Comparison of ENCODE assay signal across 8 mouse cellular contexts in genomic region chr6:100380536-100380935, GRCm38 (mm10).
DNase-seq lines count a peak whose midpoint lies in the region; ATAC-seq lines count a peak whose summit lies in the region.

No protein-coding gene starts in this region.

- no peak overlapping the region for H3K4me2 ChIP-seq in lung, embryonic 15.5 days
- H3K4me2 ChIP-seq in intestine, embryonic 16.5 days (ENCODE audit: low read depth, low read length) = no peak overlapping the region
- H3K4me2 ChIP-seq in liver, embryonic 12.5 days = no peak overlapping the region

- peak; percentile 29; the same call in 1 of the 2 replicates for ATAC-seq in lung, embryonic 15.5 days (ENCODE audit: borderline replicate concordance, extremely low read depth, low FRiP score, low TSS enrichment)
- ATAC-seq in intestine, embryonic 16.5 days = 0 out of 2 replicates have a peak, but pooled peaks have one; percentile 22
- no peak for ATAC-seq in liver, embryonic 12.5 days

- DNase-seq in lung, postnatal 36 days = no peak
- peak; percentile 52 for DNase-seq in embryonic facial prominence, embryonic 10.5 days (ENCODE audit: low spot score)
- DNase-seq in retina, postnatal 1 day = peak; percentile 86
- DNase-seq in urinary bladder, adult 2 months (ENCODE audit: low spot score) = no peak
- no peak for DNase-seq in thymus, postnatal 25 days

- H3K4me3 ChIP-seq in lung, embryonic 15.5 days = no peak overlapping the region
- H3K4me3 ChIP-seq in embryonic facial prominence, embryonic 10.5 days = no peak overlapping the region
- H3K4me3 ChIP-seq in intestine, embryonic 16.5 days (ENCODE audit: low read length) = no peak overlapping the region
- H3K4me3 ChIP-seq in liver, embryonic 12.5 days = no peak overlapping the region

- H3K36me3 ChIP-seq in lung, embryonic 15.5 days = no peaks in the 10 kb centered on the region
- no peaks in the 10 kb centered on the region for H3K36me3 ChIP-seq in embryonic facial prominence, embryonic 10.5 days (replicated peaks)
- no peaks in the 10 kb centered on the region for H3K36me3 ChIP-seq in intestine, embryonic 16.5 days (ENCODE audit: control insufficient read depth, insufficient read depth, low read length)
- H3K36me3 ChIP-seq in liver, embryonic 12.5 days = no peaks in the 10 kb centered on the region

- no peaks in the 10 kb centered on the region for H3K27me3 ChIP-seq in lung, embryonic 15.5 days
- peaks cover 81% of the 10 kb centered on the region for H3K27me3 ChIP-seq in embryonic facial prominence, embryonic 10.5 days (replicated peaks; ENCODE audit: low read depth, poor library complexity, severe bottlenecking)
- H3K27me3 ChIP-seq in intestine, embryonic 16.5 days (replicated peaks; ENCODE audit: control insufficient read depth, insufficient read depth, low read length) = no peaks in the 10 kb centered on the region
- H3K27me3 ChIP-seq in liver, embryonic 12.5 days (replicated peaks) = peaks cover 17% of the 10 kb centered on the region

- H3K9me3 ChIP-seq in lung, embryonic 15.5 days = no peaks in the 10 kb centered on the region
- H3K9me3 ChIP-seq in embryonic facial prominence, embryonic 10.5 days = no peaks in the 10 kb centered on the region
- H3K9me3 ChIP-seq in intestine, embryonic 16.5 days (ENCODE audit: control insufficient read depth, low read length) = no peaks in the 10 kb centered on the region
- H3K9me3 ChIP-seq in liver, embryonic 12.5 days (replicated peaks) = no peaks in the 10 kb centered on the region

- 19% methylated on average over 6 of the region's 6 CpGs for WGBS in lung, embryonic 15.5 days
- WGBS in embryonic facial prominence, embryonic 10.5 days = 41% methylated on average over 6 of the region's 6 CpGs
- WGBS in intestine, embryonic 16.5 days = 38% methylated on average over 6 of the region's 6 CpGs
- 52% methylated on average over 6 of the region's 6 CpGs for WGBS in liver, embryonic 12.5 days (ENCODE audit: insufficient replicate concordance)

- no peak overlapping the region for H3K27ac ChIP-seq in lung, embryonic 15.5 days
- no peak overlapping the region for H3K27ac ChIP-seq in embryonic facial prominence, embryonic 10.5 days (replicated peaks)
- no peak overlapping the region for H3K27ac ChIP-seq in intestine, embryonic 16.5 days (ENCODE audit: low read length)
- no peak overlapping the region for H3K27ac ChIP-seq in liver, embryonic 12.5 days

- H3K4me1 ChIP-seq in lung, embryonic 15.5 days = peaks cover 29% of the 10 kb centered on the region
- peaks cover 42% of the 10 kb centered on the region for H3K4me1 ChIP-seq in embryonic facial prominence, embryonic 10.5 days
- peaks cover 14% of the 10 kb centered on the region; the same call in 1 of the 2 replicates for H3K4me1 ChIP-seq in intestine, embryonic 16.5 days (ENCODE audit: control insufficient read depth, insufficient read depth, low read length)
- H3K4me1 ChIP-seq in liver, embryonic 12.5 days = peaks cover 8% of the 10 kb centered on the region; the same call in 1 of the 2 replicates

- H3K9ac ChIP-seq in lung, embryonic 15.5 days = no peak overlapping the region
- no peak overlapping the region for H3K9ac ChIP-seq in intestine, embryonic 16.5 days (ENCODE audit: low read depth, low read length)
- no peak overlapping the region for H3K9ac ChIP-seq in liver, embryonic 12.5 days

Comparison
In these comparisons a context has a peak if more than half of its experiments do, and no peak if none do; other contexts are left out.
1. DNase-seq: peak in embryonic facial prominence, embryonic 10.5 days (single experiment) and retina, postnatal 1 day (single experiment); none in lung, postnatal 36 days (single experiment), urinary bladder, adult 2 months (single experiment) and thymus, postnatal 25 days (single experiment).